Mouse (Mus musculus): ENCODE measurements around the gene Aagab. TPM values are rescaled to one million over a fixed set of nuclear protein-coding genes. Genes with fewer than 3 reads are reported as not detected.

Aagab gene
- polyA plus RNA-seq, 3 experiments from 2014 or later, result 31.0 to 49.0 (median 47.8) TPM

GRCm38 (mm10) chr9:63608006-63608405 is 5.5 kb downstream of the Aagab start:
- no peak for ATAC-seq

- no peak for ATAC-seq
These were observed 6.8 kb downstream of the Aagab start for GRCm38 (mm10) chr9:63609246-63609645.

DNA sequence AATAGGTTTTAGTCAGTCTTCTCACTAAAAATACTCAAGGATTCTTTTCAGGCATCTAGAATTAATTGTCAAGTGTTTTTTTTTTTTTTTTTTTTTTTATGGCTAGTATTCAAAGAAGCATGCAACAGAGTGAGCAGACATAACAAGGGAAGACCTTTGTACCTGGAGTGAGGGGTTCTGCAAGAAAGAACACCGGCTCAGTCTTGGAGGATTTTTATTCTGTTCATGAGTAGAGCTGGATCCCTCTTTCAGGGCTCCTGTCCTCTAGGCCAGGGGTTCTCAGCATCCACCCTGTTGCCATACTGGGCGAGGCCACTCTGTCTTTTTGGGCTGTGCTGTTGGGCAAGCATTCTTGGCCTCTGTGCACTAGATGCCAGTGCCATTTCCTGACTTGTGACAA is 7.3 kb downstream of the Aagab start:
- no peak for ATAC-seq

DNA sequence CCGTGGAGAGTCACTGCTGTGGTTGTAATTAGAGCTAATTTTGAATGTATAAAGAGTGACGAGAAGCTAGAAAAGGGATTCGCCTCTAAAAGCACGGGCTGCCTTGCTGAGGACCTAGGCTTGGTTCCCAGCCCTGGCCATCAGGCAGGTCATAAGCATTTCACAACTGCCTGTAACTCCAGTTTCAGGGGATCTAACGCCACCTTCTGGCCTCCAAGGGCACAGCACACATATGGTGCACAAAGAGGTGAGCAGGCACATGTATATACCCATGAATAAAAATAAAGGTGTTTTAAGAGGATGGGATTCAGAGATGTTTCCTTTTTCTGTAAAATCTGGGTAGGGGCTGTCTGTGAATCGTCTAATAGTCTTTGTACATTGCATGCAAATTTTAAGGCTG is 7.8 kb downstream of the Aagab start:
- no peak for ATAC-seq

DNA sequence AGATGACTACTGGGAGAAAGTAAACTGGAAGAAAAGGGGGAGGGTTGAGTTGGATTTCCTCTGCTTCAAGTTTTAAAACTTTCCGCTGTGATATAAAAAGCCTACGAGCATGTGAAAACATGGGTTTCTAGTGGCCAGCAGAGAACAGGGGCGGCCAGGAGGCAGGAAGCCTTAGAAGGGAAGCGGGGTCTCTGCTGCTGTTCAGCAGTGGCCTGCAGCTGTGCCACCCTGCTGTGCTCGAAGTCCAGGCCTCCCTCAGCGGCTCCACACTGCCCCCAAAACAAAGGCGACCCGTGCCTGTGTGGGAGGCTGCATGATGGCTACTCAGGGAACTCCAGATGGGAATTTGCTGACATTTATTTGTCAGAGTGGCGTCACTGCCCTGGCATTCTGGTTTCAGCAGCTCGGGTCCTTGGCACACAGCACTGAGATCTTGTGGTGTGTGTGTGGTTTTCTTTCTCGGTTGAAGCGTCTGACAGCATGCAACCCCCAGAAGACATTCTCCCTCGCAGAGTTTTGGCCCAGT is 8.4 kb downstream of the Aagab start:
- ATAC-seq, result no peak

DNA sequence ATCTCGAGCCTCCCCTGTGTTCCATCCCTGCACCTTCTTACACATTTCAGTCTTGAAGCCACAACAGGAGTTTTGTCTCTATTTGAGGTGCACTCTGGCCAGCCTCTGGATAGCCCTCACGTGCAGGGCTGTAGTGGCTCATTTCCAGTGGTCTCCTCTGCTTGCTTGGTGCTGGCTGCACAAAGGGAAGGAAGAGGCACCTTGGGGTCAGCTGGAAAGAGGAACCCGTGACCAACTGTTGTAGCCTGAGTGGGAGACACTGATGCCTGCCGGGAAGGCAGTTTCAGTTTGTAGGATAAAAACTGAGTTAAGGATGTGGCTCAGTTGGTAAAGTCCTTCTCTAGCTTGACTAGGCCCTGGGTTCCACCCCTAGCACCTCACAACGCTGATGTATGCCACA is 9.5 kb downstream of the Aagab start:
- no peak for ATAC-seq

DNA sequence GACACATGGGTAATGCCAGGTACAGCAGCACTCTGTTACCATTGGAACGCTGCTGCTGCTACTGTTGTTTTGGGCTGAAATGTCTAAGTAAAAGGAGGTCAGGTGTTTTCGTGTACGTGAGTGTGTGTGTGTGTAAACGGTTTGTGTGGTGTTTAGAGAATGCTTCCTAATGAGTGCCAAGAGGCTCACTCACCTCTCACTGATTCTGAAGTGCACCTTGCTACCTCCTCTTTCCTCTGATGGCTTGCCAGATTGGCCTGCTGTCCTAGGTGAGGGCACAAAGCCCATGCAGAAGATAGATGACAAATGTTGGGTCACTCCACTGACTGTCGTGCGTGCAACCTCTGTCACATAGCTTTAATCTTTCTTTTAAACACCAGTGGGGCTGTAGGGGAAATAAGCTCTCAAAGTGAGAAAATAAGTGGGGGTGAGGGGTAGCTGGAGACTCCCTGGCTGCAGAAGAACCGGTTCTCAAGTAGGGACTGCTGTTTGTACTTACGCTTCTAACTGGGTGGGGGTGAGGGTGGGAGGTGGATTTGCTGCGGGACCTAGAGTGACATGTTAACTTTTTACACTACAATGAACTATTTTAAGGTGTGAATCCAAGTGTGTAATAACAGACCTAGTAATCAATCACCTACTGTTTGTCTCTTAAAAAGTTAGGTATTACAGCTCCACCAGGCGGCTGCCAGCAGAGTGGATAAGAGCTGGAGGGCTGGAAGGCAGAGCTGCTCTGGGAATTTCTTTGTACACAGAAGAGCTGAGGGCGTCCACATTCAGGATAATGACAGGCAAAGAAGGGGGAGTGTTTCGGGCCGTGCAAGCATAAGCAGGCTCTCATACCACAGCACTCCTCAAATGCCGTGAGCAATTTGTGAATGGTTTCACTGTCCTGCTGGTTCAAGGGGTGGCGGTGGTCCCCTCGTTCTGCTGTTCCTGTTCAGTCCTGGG is 10.4 kb downstream of the Aagab start:
- ATAC-seq, result no peak

DNA sequence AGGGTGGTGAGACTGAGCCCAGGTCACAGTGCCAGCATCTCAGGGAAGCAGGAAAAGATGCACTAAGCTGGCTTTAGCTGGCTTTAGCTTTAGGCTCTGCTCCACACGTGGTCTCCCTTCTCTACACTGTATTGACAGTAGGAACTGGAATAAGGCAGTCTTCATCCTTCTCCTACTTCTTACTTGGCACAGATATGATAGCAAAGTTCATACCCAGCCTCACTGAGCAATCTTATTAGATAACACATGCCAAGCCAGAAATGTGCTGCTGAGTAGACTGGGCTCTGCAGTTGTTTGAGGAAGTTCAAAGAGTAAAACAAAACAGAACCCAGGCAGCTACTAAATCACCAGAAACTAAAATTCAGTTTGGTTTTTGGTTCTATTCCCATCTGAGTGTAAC is 11.1 kb downstream of the Aagab start:
- ATAC-seq, result no peak

- no peak for ATAC-seq
These were observed 11.8 kb downstream of the Aagab start for GRCm38 (mm10) chr9:63614018-63614985.

GRCm38 (mm10) chr9:63617967-63618366 is 15.5 kb downstream of the Aagab start:
- ATAC-seq, result no peak

- ATAC-seq, result no peak
These were observed 21.6 kb downstream of the Aagab start for GRCm38 (mm10) chr9:63623895-63624569.

DNA sequence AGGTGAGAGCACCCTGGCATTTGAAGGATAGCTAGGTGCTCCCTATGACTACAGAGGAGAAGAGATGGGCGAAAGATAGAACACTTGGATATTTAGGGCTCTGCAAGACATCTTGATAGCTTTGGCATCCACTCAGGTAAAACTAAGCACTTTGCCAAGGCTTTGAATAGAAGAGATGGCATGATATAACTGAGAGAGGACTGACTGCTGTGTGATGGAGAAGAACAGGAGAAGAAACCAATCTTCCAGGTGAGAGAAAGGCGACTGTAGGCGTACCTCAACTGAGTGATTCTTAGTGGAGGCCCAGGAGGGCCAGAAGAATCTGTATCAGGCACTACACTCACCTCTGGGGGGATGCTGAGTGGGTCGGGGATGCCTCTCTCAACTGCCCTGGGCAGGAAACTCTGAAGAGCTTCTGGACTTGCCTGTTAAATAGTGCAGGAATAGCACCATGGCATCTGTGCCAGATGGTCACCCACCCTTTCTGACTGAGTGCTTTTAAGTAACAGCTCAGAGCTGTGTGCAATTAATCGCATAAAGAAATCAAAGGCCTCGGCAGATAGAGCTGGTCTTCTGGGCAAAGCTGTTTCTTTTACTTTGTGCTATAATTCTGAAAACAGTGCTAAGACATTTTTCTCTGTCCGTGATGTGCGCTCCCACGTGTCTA is 22.8 kb downstream of the Aagab start:
- ATAC-seq, result no peak

- ATAC-seq, result no peak
These were observed 29.6 kb downstream of the Aagab start for GRCm38 (mm10) chr9:63632045-63632444.

DNA sequence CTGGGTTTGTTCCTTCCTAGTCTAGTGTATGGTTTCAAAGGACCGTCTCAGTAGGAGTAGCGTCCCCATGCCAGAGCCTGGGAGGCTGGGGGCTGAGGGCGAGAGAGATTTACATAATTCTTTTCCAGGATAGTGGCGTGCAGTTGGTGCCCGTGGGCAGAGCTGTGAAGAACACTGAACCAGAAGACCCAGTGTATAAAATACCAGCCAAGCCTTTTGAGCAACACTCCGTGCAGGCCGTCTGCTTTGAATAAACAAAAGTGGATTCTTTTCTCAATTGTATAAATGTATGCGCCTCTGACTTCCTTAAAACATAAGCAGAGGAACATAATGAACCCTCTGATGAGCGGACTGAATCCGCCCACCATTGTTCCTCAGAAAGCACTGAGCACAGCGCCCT is 30.5 kb downstream of the Aagab start:
- ATAC-seq, result no peak

DNA sequence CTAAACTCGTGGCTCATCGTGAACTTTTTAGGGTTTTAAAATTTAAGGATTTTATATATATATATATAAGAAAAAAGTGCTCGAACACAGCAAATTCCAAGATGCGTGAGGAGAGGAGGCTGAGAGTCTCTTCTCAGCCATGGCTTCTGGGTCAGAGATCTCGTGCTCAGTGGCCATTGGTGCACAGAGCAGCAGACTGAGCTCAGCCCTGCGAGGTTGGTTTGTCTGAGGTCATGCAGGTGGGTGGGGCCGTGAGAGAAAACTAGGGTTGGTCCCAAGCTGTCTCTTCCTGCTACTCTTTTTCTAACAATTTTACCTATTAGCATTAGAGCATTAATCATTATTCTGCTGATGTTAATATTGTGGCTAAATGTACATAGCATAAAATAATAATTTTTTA is 30.9 kb downstream of the Aagab start:
- no peak for ATAC-seq

DNA sequence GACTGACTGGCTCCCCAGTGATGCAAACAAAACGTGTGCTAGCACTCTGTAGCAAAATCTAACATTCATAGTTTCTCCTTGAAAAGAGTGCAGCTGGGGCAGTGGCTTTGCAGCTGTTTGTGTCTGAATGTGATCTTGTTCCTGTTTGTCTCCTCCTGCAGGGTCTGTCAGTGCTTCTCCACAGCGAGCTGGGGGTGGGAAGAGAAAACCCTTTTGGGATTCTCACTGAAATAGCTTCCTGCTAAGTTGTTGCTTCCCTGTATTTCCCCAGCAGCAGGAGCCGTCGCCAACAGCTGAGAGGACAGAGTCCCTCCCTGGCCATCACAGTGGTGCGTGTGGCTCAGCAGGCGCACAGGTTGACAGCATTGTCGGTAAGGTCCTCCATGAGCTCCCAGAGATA is 33.7 kb downstream of the Aagab start:
- no peak for ATAC-seq

DNA sequence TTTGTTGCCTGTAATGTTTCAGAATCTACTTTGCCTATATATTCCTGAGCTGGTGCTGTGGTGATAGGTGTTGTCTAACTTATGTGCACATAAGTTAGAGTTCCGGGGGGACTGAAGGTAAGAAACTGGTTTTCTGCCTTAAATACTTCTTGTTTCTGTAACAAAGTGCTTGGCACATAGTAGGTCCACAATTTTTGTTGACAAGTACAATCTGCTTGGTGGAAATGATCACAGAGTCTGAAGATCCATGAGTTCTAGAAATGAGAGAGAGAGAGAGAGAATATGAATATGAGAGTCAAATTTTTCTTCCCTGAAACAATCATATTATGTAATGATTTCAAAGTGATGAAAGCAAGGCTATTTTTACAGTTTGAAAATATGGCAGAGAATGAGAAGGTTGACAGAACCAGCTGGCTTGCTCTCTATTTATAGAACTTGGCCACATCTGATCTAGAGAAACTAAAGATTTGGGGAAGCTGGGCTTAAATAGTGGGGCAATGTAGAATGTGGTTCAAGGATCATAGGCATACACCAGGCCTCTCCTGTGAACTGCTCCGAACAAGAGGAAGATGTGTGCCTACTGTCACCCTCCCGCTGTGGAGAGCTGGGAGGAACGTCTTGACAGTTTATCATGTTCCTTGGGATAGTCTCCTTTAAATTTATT is 39.7 kb downstream of the Aagab start:
- no peak for ATAC-seq

DNA sequence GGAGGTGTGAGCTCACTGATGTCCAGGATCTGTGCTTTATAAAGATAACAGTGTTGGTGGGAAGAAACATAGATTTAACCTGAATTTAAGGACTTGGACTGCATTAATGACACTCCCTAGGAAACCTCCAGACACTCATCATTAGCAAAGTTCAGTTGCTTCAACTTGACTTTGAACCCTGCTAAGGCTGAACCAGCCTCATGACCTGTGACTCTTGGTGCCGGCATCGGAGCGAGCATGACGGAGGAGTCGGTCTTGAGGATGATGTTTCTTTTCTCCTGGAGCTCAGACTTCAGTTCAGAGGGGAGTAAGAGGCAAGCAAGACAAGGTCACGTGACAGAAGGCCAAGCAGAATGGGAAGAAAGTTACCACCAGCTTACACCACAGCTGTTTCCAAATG is 41.6 kb downstream of the Aagab start:
- no peak for ATAC-seq

DNA sequence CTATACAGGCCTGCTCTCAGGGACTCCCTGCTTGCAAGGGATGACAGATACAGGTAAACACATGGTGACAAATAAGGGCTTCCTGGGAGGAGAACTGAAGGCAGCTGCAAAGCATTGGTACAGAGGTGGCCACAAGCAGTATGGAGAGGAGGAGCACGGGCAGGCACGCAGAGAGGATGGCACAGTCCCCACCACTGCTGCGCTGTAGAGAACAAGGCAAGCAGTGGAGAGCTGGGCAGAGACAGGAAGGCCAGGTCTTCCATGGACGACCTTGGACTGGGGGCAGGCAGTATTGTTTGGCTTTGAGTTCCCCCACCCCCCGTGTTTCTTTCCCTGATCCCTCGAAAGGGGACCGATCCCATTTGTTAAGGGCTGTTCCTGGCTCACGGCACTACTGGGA is 42.6 kb downstream of the Aagab start:
- no peak for ATAC-seq

- no peak for ATAC-seq
These were observed 45.4 kb downstream of the Aagab start for GRCm38 (mm10) chr9:63647581-63648519.
